Mouse (Mus musculus) kidney, adult 2 months (tissue): ENCODE measurements around the gene Pym1. TPM values are rescaled to one million over a fixed set of nuclear protein-coding genes. Genes with fewer than 3 reads are reported as not detected.

Experiments
- DNase-seq: peaks from one replicate; pipeline ENCODE4 v3.0.0; 2021
- H3K27ac ChIP-seq: fragments of 200-500 bp; 2 replicates; pipeline ENCODE4 v1.5.1; 2012; ENCODE audit warnings: low read depth, low read length, control low read depth, inconsistent platforms; ENCODE audit not compliant: insufficient read depth
- H3K27me3 ChIP-seq: fragments of 200-500 bp; replicated peaks from 2 replicates; pipeline ENCODE4 v1.6.1; 2012; ENCODE audit warnings: mild to moderate bottlenecking, moderate library complexity, low read length, inconsistent platforms; ENCODE audit not compliant: control insufficient read depth, insufficient read depth
- H3K36me3 ChIP-seq: fragments of 200-500 bp; 2 replicates; pipeline ENCODE4 v1.6.1; 2012; ENCODE audit warnings: mild to moderate bottlenecking, moderate library complexity, low read length, inconsistent platforms; ENCODE audit not compliant: control insufficient read depth, insufficient read depth
- H3K4me1 ChIP-seq: fragments of 200-500 bp; 2 replicates; pipeline ENCODE4 v1.6.1; 2011; ENCODE audit warnings: low read length; ENCODE audit not compliant: control insufficient read depth, insufficient read depth
- H3K4me3 ChIP-seq: fragments of 200-500 bp; 2 replicates; pipeline ENCODE4 v1.5.1; 2011; ENCODE audit warnings: mild to moderate bottlenecking, low read depth, low read length, control low read depth; ENCODE audit not compliant: insufficient read depth
- CTCF ChIP-seq: fragments of 200-500 bp; conservative IDR thresholded peaks from 2 replicates; pipeline ENCODE4 v1.5.1; 2011; ENCODE audit warnings: low read depth, mild to moderate bottlenecking, control low read depth, low read length, moderate library complexity, mixed read lengths; ENCODE audit not compliant: insufficient read depth, insufficient read length
- POLR2A ChIP-seq: fragments of 200-500 bp; IDR thresholded peaks from one replicate; pipeline ENCODE4 v1.6.1; 2011; ENCODE audit warnings: low read depth, low read length, control low read depth
- WGBS: fragments of 180-500 bp; shearing (Covaris S2); methylation state at CpG from one replicate; pipeline ENCODE4 v1.1.7; 2018; 5-methylcytosine and 5-hydroxymethylcytosine counted together
- polyA plus RNA-seq: library from polyadenylated mRNA; depleted of rRNA; stranded (reverse); fragments of >200 nt; gene quantifications from 2 replicates; pipeline ENCODE4 v1.2.3, GENCODE M21; 2012; rRNA removed

Pym1 gene
- polyA plus RNA-seq, 1 experiment, result 20.0 TPM

DNA sequence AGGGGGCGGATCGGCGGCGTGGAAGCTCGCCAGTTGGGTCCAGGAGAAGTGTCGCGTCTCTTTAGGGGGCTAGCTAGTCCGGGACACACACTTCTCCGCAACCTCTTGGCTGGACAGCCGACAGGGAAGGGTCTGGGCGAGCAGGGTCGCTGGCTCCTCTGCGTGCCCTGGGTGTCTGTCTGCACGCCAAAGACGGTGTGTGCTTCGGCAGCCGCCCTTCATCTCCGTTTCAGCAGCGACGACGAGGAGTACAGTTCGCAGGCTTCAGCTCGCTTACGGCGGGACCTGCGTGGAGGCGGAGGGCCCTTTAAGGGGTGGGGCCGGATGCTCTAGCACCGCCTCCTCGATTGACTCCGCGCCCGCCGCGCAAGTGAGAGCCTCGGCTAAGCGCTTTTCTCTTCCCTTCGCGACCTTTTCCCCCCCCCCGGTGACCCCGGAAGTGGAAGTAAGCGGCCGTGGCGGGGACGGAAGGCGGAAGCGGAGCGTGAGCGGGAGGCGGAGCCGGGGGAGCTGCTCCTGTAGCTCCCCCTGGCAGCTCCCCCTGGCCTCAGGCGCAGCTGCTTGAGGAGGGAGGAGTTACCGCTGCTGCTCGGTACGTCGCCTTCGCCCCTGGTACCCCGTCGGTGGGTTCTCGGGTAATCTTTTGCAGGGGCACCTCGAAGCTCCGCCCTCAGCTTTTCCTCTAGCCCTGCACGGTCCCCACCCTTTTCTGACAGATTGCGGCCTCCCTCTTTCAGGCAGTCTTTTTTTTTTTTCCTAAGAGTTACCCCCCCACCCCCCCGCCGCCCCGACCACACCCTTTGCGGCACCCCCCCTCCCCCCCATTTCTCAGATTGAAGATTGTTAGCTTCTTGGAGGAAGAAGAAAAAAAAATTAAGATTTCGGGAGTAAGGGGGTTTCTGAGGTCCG lies 57.7 kb downstream of the Pym1 start:
- Histone ChIP-seq H3K27ac (peak overlapping the region; percentile 88), H3K4me3 (peak overlapping the region; percentile 86), H3K27me3 (no peaks in the 10 kb centered on the region), H3K4me1 (peaks cover 12% of the 10 kb centered on the region; the same call in 1 of the 2 replicates), H3K36me3 (no peaks in the 10 kb centered on the region)
- TF ChIP-seq CTCF (0 out of 2 replicates have a peak, but pooled peaks have one; percentile 20), POLR2A (peak; percentile 37)
- peak; percentile 98 for DNase-seq
- WGBS, result under 1% methylated on average over 70 of the region's 70 CpGs

DNA sequence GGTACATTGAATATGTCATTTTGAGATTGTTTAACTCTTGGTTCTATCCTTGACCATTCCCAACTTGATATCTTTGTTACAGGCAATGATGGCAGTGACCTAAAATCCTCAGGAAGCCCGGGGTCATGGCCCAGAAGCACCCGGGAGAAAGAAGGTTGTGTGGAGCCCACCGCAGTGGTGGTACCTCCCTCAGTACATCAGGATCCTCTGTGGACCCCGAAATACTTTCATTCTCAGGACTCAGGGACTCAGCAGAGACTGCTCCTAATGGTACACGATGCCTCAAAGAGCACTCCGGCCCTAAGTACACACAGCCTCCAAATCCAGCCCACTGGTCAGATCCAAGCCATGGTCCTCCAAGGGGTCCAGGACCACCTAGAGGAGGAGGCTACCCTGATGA lies 58.4 kb downstream of the Pym1 start:
- no peak for TF ChIP-seq POLR2A
- no peak for TF ChIP-seq CTCF

GRCm38 (mm10) chr10:128807018-128807417 lies 59.3 kb downstream of the Pym1 start:
- no peaks in the 10 kb centered on the region for H3K36me3 ChIP-seq
- no peaks in the 10 kb centered on the region for H3K27me3 ChIP-seq
- 83% methylated on average over 8 of the region's 8 CpGs for WGBS
- no peak for DNase-seq
- H3K4me3 ChIP-seq, result peak overlapping the region; percentile 11; the same call in 1 of the 2 replicates
- peaks cover 12% of the 10 kb centered on the region; the same call in 1 of the 2 replicates for H3K4me1 ChIP-seq
- H3K27ac ChIP-seq, result no peak overlapping the region
- TF ChIP-seq CTCF (no peak), POLR2A (no peak)

More for the DNA sequence above, 58.4 kb downstream of the Pym1 start:
- no peak for DNase-seq
- H3K4me1 ChIP-seq, result peaks cover 12% of the 10 kb centered on the region; the same call in 1 of the 2 replicates
- peak overlapping the region; percentile 76 for H3K4me3 ChIP-seq
- no peaks in the 10 kb centered on the region for H3K36me3 ChIP-seq
- no peak overlapping the region for H3K27ac ChIP-seq
- WGBS, result 38% methylated on average over 6 of the region's 6 CpGs
- H3K27me3 ChIP-seq, result no peaks in the 10 kb centered on the region

Other genes starting within 250 kb of the Pym1 start
- 8.4 and 10.6 TPM in 2 replicates for gene Myl6b, start 249.2 kb upstream of the Pym1 start, polyA plus RNA-seq
- 24.5 and 25.5 TPM in 2 replicates for gene Esyt1, start 222.0 kb upstream of the Pym1 start, polyA plus RNA-seq
- 10.0 and 11.3 TPM in 2 replicates for gene Zc3h10, start 200.1 kb upstream of the Pym1 start, polyA plus RNA-seq
- 1,799 and 2,275 TPM in 2 replicates for gene Rpl41, start 198.6 kb upstream of the Pym1 start, polyA plus RNA-seq
- 18.5 and 25.1 TPM in 2 replicates for gene Pa2g4, start 181.9 kb upstream of the Pym1 start, polyA plus RNA-seq
- gene Erbb3, start 158.2 kb upstream of the Pym1 start, polyA plus RNA-seq, result 26.9 and 30.2 TPM in 2 replicates
- 520 and 798 TPM in 2 replicates for gene Rps26, start 121.1 kb upstream of the Pym1 start, polyA plus RNA-seq
- gene Ikzf4, start 101.9 kb upstream of the Pym1 start, polyA plus RNA-seq, result 2.9 and 3.2 TPM in 2 replicates
- 76.3 and 84.1 TPM in 2 replicates for gene Suox, start 73.8 kb upstream of the Pym1 start, polyA plus RNA-seq
- 101 and 111 TPM in 2 replicates for gene Rab5b, start 51.6 kb upstream of the Pym1 start, polyA plus RNA-seq
- 0.61 and 1.0 TPM in 2 replicates for gene Pmel, start 43.7 kb upstream of the Pym1 start, polyA plus RNA-seq
- gene Cdk2, start 42.9 kb upstream of the Pym1 start, polyA plus RNA-seq, result 12.4 and 12.7 TPM in 2 replicates
- gene Dgka, start 3.0 kb upstream of the Pym1 start, polyA plus RNA-seq, result 17.4 and 24.5 TPM in 2 replicates
- 1.7 and 2.5 TPM in 2 replicates for gene Mmp19, start 43.0 kb downstream of the Pym1 start, polyA plus RNA-seq
- 16.2 and 17.3 TPM in 2 replicates for gene Dnajc14, start 56.2 kb downstream of the Pym1 start, polyA plus RNA-seq
- gene Tmem198b, start 56.5 kb downstream of the Pym1 start, polyA plus RNA-seq, result 10.0 and 11.8 TPM in 2 replicates
- 5.6 and 13.7 TPM in 2 replicates for gene Sarnp, start 69.4 kb downstream of the Pym1 start, polyA plus RNA-seq
- gene Ormdl2, start 73.8 kb downstream of the Pym1 start, polyA plus RNA-seq, result 82.9 and 92.1 TPM in 2 replicates
- gene Gdf11, start 143.8 kb downstream of the Pym1 start, polyA plus RNA-seq, result 2.5 and 2.9 TPM in 2 replicates
- 713 and 847 TPM in 2 replicates for gene Cd63, start 153.1 kb downstream of the Pym1 start, polyA plus RNA-seq
- 38.9 and 46.0 TPM in 2 replicates for gene Rdh5, start 175.0 kb downstream of the Pym1 start, polyA plus RNA-seq
- 339 and 365 TPM in 2 replicates for gene Bloc1s1, start 176.1 kb downstream of the Pym1 start, polyA plus RNA-seq
- 14.6 and 17.8 TPM in 2 replicates for gene Itga7, start 185.9 kb downstream of the Pym1 start, polyA plus RNA-seq
- 234 and 269 TPM in 2 replicates for gene Mettl7b, start 213.1 kb downstream of the Pym1 start, polyA plus RNA-seq
- not detected in 2 replicates for gene Olfr9, start 241.5 kb downstream of the Pym1 start, polyA plus RNA-seq